Mouse (Mus musculus) cerebellum, adult 18-20 months (tissue): ENCODE data around the gene Gm49337.

Source experiments
- DNase-seq, 2 experiments: peaks; one replicate each; pipeline ENCODE4 v3.0.0; 2021

Gm49337 gene

DNA sequence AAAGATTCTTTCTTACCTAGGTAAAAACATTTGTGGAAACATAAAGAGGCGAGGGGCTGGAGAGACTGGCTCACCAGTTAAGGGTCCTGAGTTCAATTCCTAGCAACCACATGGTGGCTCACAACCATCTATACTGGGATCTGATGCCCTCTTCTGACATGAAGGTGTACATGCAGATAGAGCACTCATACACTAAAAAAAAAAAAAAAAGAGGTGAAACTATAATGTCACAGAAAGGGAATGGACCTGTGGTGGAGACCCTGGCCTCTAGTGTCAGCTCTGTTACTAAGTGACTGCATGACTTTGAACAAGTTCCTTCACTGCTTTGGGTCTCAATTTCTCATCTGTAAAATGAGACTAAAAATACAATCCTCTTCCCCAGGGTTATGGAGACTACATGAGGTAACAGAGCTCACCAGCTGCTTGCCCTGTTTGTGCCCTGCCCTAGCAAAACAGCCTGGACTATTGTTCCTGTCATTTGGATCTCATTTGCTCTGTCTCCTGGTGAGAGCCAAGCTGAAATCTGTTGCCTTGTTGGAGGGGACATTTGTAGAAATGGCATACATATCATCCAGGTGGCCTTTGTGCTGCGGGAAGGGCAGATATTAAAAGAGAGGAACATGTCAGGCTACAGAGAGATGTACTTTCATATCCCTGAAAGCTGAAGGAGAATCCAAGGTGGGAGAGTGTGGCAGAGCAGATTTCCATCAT is 42.9 kb downstream of the Gm49337 start:
- peak; percentile 70 to 75 for DNase-seq

DNA sequence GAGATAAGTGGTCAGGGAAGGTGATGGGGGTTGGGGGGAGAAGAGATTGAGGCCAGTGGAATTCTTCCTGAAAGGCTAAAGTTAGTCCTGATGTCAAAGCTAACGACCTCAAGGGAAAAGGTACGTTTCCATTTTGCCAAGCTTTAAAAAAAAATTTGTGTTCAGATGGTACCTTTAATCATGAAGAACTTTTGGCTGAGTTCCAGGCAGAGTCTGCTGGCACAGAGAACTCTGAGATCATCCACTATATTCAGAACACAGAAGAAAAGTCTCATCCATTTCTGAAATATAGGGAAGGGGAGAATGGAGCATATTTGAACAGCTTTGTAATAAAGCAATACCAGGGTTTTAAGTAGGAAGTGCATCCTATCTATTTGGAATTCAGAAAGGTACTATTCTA is 43.9 kb downstream of the Gm49337 start:
- peak; percentile 71 to 72 for DNase-seq

DNA sequence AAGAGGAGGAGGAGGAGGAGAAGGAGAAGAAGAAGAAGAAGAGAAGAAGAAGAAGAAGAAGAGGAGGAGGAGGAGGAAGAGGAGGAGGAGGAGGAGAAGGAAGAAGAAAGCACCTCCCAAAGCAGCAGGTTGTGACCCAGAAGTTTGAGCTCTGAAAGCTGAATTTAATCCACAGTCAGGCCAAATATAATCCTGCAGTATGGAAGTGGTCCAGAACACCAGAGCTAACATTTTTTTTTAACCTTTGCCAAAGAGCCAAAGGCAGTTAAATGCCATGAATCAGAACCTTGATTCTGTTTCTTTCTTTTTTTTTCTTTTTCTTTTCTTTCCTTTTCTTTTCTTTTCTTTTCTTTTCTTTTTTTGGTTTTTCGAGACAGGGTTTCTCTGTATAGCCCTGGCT is 44.5 kb downstream of the Gm49337 start:
- DNase-seq = peak; percentile 28 to 38

DNA sequence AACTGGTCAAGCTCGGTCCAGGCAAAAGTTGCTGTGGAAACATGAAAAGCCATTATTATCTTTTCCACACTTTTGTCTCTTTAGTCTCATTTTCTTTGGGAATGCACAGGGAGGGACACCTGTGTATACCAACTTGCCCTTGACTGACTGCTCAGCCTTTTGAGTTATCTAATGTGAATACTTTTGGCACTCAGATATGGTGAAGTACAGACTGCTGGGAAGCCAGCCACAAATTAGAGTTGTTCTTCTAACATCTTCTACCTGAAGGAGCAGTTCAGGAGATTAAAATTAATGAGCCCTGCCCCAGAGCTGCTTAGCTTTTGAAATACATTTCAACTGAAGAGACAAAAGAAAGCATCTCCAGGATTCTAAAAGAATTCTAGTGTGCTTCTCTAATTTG is 45.9 kb downstream of the Gm49337 start:
- no peak for DNase-seq

DNA sequence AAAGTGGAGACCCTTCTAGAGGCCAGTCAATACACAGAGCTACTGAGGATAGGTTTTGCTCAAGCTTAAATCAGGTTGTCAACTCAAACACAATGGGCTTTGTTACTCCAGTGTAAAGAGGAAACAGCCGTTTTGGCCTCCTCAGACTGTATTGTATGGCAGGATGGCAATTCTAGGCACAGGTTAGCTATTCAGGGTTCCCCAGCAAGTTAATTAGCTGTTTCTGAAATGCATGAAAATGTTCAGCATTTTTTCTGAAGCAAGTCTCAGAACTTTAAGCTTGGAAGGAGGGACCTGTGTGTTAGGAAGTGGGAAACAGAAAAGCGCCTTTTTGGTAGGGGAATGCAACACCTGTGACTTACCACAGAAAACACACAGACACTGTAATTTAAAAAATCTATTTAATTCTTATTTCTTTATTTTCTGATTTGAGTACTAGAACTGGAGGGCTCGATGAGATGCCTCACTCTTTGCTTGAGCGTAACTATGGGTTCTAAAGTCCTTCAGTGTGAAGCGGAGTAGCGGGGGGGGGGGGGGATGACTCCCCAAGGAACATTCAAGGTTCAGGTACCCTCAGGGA is 47.0 kb downstream of the Gm49337 start:
- peak in 1 of 2 experiments; percentile 28 for DNase-seq

DNA sequence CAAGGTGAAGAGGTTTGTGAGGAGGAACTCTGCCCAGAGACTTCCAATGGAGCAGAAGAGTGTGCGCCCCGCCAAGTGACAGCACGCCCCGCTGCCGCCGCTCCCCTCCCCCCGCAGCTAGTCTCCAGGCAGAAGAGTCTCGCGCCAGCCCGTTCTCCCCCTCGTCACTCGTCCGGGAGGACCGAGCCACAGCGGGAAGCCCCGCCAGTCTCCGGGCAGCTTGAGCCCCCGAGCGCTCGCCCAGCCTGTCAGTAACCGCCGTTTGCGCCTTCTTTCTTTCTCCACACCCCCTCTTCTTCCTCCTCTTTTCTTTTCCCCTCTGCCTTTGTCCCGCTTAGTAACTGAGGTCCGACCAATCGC is 47.6 kb downstream of the Gm49337 start:
- DNase-seq = peak in 1 of 2 experiments; percentile 90

DNA sequence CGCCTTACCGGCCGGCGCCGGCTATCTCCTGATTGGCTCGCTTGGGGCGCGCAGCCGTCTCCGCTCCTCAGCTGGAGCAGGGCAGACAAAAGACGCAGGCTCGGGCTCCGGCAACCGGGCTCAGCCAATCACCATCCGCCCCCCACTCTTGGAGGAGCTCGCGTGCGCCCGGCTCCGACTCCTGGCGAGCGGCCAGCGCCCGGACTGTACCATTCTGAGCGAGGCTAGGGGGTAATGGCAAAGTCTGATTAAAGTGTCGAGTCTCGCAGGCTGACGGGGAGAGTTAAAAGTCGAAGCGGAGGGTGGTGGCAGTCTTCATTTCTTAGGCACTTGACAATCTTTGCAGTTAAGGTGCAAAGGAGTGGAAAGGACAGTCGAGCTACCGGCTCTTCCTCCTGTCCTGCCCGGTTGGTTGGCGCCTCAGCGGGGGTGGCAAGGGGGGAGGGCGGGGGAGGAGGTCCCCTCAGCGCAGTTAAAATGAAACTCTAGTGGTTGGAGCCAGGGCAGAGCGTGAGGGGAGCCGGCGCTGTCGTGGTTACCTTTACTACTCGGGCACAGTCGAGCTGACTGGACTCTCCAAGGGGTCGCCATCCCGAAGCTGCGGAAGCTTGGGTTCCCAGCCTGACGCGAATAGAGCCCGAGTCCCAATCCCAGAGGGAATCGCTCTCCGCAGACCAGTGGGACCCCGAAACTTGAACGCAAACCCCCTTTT is 48.1 kb downstream of the Gm49337 start, which contains the start of gene Pik3r3:
Gene Pik3r3, plus strand, starts transcription at position 479 of the 712 bp plus-strand sequence.
- DNase-seq = peak; percentile 99

DNA sequence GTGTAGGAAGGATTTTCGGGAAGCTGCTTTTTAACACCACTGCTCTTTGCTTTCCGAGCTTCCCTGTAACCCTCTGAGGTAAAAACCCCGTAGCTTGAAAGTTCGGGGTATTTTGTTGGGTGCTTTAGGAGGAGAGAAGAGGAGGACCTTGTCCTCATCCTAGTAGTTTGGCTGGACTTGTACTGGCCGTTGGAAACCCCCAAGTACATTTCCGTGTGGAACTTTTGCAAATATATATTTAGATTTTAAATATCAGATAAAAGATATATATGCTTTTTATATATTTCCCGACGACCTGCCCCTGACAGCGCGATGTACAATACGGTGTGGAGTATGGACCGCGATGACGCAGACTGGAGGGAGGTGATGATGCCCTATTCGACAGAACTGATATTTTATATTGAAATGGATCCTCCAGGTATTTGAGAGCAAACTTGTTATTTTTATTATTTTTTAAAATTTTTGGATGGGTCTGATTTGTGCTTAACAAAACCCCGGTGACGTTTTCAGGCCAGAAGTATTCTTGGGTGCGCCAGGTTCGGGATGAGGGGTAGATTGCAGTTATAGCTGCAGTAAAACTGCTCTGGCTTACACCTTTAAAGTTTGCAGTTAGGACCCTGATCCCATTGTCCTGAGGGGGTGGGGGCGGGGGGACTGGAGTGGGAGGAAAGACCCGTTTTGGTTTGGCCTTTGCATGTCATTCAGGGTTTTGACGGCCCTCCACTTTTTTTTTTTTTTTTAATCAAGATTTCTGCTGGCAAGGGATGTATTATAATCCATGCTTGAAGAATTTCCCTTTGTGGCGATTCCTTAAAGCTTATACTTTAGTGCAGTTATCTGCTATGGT is 49.0 kb downstream of the Gm49337 start:
- peak; percentile 44 to 55 for DNase-seq

DNA sequence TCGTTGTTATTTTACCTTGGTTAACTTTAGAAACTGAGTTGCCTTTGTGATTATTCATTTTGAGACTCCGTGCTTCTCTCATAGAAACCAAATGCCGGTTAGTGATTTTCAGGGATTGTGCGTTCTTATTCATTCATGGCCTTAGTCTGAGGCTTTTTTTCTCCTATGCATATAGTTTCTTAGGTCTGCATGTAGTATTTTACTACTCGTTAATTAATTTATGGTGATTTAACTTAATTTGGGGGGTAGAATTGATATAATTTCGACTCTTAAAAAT is 49.6 kb downstream of the Gm49337 start:
- DNase-seq = no peak

DNA sequence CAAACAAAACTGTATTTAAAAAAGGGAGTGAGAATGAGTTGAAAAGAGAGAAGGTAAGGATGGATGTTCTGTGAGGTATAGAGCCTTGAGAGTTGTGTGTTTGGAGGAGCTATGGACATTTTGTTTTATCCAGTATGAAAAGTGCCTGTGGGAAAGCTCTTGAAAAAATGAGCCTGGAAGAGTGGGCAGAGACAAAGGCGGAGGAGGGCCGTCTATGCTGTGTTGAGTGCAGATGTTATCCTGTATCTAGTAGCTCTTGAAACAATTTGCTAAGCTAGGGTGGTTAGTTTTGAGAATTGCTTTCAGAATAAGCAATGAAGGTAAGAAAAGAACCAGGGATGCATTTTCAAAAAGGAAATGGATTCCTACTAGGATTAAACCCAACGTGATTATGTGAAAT is 70.2 kb downstream of the Gm49337 start:
- no peak for DNase-seq

DNA sequence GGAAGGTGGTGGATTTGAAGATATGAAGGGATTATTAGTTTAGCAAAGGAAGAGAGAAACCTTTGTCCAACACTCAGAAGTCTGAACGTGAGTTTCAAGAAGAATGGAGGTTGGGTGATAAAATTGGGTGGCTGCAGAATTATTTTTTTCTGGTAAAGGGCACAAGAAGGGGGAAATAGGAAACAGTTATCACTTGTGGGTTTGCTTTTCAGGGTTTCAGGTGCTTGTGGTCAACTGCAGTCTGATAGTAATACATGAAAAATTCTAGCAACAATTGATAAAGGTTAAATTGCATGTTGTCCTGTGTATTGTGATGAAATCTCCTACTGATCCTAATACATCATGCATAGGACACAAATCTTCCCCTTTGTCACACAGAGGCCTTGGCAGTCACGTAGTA is 71.1 kb downstream of the Gm49337 start:
- no peak for DNase-seq

DNA sequence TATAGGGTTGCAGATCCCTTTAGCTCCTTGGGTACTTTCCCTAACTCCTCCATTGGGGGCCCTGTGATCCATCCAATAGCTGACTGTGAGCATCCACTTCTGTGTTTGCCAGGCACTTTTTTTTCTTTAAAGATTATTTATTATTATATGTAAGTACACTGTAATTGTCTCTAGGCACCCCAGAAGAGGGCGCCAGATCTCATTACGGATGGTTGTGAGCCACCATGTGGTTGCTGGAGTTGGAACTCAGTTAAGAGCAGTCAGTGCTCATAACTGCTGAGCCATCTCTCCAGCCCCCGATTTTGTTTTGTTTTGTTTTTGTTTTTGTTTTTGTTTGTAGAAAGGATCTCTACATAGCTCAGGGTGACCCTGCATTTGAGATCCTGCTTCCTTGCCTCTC is 72.7 kb downstream of the Gm49337 start:
- peak; percentile 34 to 38 for DNase-seq

DNA sequence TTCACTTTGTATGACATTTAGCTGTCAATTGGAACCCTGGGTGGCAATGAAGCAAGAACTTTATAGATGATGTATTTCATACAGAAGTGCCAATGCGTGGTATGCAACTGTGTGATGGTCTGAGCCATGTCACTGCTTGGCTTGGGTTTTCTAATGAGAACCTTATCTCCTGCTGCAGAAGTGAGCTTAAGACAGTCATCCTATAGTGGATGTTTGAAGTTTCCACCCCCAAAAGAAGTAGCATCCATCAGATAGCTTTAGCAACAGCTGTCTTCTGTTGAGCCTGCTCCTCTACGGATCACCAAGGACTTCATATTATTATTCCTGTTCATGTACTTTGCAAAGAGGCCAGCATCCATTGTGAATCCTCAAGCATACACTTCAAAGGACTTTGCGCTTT is 76.8 kb downstream of the Gm49337 start:
- DNase-seq = no peak

DNA sequence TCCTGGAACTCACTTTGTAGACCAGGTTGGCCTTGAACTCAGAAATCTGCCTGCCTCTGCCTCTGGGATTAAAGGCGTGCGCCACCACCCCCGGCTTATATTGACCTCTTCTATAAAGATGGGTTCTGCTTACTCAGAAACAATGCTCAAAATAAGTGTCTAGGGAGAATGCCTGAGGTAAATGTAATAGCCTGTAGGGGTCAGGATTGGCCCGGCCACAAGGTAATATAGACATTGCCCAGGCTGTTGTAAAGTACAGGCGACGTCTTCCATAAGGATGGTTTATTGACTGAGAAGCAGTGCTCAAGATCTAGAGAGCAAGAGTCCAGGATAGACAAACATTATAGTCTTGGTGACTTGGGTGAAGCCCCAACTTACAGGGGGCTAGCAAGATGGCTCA is 95.0 kb downstream of the Gm49337 start:
- no peak for DNase-seq

DNA sequence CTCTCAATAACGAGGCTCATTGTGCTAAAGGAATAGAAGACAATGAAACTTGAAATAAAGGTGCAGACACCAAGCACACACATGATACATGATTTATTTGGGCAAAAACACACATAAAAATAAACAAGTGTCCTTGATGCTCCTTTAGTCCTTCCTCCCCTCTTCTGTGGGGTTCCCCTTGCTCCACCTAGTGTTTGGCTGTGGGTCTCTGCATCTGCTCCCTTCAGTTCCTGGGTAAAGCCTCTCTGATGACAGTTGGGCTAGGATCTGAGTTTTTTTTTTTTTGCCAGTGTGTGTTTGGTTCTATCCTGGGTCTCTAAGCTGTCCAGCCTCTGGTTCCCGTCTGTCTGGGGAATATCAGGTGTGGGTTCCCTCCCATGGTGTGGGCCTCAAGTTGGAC is 109.0 kb downstream of the Gm49337 start:
- peak; percentile 47 to 61 for DNase-seq

DNA sequence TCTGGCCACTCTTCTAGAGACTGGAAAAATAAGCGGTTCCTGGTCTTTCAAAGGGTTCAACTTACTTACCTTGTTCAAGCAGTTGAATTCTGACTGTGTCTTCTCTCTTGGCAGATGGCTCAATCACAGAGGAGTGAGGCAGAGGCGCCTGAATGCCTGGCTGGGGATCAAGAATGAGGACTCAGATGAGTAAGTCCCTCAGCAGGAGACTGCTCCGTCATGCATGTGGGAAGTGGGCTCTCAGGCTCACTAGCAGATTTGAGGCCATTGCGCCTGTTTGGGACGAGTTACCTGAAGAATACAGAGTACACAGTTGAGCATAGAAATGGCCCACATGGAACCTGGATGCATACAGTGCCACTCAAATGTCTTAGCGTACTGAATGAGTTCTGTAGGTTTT is 118.4 kb downstream of the Gm49337 start:
- DNase-seq = peak; percentile 66 to 78

DNA sequence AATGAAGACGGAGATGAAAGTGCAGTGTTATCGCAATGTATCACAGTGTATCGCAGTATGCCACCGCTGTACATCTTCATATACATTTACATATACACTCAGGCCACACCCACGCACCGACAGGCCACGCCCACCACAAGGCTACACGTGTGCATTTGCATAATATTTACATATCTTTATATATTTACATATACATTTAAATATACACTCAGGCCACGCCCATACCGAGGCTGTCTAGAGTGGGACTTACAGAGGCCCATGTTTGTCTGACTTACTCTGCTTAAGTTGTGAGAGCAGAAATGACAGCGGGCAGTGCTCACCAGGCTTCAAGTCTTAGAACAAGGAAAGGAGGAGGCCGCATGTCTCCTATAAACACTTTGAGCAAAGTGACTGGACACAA is 120.1 kb downstream of the Gm49337 start:
- no peak for DNase-seq

DNA sequence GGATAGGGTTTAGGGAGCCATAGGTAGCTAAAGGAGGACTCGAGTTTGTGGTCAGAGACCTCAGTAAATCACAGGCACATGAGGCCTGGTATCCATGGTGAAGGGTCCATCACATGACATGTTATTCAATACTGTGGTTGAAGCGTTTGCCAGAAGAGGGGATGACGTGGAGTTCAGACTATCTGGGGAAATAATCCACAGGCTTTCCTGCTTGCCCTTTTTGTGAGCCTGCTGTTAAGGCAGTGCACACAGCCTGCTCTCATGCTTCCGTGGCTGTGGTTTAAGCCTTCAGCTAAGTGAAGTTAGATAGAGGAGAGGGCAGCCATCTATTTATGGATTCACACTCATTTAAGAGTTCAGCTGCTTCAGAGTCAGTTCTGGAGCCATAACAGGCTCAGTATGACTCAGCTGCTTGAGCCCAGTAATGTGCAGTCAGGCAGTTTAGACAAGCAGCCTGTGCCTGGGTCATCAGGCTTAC is 127.7 kb downstream of the Gm49337 start:
- DNase-seq = no peak

DNA sequence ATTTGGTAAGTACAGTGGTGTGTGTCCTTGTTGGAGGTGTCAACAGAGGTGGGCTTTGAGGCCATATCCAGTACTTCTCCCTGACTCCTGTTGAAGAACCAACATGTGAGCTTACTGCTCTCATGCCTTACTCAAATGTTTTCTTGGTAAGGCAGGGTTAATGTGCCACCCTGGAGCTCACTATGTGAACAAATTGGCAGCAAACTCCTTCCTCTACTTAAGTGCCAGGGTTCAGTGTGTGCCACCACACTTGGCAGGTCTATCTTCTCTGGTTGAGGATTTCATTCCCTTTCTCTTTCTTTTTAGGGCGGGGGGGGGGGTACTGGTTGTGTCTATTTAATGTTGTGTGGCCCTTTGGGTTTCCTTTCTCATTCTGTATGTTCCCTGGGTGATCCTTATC is 131.4 kb downstream of the Gm49337 start:
- DNase-seq = no peak

DNA sequence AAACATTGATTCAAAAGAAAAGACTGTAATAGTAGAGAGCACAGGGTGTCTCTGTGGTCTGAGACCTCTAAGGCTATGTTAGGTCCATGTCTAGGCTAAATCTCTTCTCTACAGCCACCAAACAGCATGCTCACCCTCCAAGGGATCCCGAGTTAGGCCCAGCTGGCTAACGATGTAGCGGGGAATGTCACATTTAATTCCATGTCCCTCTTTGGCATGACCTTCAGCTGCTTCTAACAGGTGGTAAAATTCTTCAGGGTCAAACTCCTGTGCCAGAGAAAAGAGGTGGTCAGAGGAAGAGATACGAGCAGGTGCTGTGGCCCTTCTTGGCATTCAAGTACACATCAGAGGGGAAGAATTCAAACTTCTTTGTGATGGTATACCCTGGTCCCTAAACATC is 144.4 kb downstream of the Gm49337 start:
- no peak for DNase-seq

DNA sequence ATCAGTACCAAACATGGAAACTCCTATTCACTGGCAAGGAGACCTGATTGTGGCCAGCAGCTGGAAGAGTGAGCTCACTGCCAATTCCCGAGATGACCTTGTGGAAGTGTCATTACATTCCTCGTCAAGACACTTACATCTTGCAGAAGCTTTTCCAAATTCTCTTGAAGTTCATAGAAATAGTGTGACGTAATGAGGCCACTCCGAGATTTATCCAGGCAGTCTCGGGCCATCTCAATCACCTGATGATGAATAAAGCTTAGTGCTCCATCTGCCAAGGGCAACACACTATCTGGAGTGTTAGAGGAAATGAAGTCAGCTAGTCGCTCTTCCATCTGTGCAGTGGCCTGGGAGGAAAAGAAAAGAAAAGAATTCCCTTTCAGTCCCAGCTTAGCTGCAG is 148.9 kb downstream of the Gm49337 start:
- DNase-seq = no peak

DNA sequence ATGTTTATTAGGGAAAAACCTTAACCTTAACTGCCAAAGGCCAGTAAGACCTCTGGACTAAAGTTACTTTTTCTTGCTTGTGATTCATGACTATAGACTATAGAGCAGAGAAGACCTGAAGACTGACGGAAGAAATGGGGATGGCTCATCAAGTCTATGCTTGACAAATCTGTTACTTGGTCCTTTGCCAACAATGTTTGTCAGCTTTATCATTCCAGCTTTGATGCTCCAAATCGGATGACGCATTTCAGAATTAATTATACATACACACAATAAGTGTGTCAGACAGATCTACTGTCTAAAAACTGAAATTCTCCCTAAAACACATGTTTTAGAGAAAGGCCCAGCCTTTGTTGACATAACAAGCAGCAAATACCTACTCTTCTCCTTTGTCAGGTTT is 156.1 kb downstream of the Gm49337 start:
- no peak for DNase-seq

DNA sequence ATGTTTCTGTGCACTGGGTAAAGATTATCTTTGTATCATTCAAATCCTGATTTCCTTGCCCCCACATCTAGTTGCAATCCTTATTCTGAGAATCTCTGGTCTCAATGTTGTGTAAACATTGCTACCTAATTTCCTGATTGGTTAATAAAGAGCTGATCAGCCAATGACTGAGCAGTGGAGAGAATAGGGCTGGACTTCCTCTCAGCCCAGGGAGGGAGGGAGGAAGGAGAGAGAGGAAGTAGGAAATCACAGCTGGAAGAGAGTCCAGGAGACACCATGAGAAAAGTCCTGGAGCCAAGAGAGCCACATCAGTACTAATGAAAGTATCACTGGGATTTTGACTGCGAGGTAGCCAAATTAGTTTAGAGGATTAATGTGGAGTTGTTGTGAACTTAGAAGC is 163.1 kb downstream of the Gm49337 start:
- no peak for DNase-seq
